Mouse (Mus musculus) ES-E14 (cell line): ENCODE results near the gene Acads.

Experiments
- CHD2 ChIP-seq: IDR thresholded peaks from 2 replicates; pipeline ENCODE4 v1.6.1; 2014; ENCODE audit warnings: mild to moderate bottlenecking, low read depth, low read length, inconsistent platforms
- HCFC1 ChIP-seq: IDR thresholded peaks from 2 replicates; pipeline ENCODE4 v1.6.1; 2012; ENCODE audit warnings: low read length, inconsistent platforms, borderline replicate concordance; ENCODE audit not compliant: insufficient read depth
- MAFK ChIP-seq: IDR thresholded peaks from 2 replicates; pipeline ENCODE4 v1.6.1; 2014; ENCODE audit warnings: mild to moderate bottlenecking, low read depth, low read length, inconsistent platforms; ENCODE audit not compliant: insufficient read depth
- ZC3H11A ChIP-seq: IDR thresholded peaks from 2 replicates; pipeline ENCODE4 v1.6.1; 2012; ENCODE audit warnings: low read depth, mild to moderate bottlenecking, inconsistent platforms, low read length, borderline replicate concordance
- ZNF384 ChIP-seq: IDR thresholded peaks from 2 replicates; pipeline ENCODE4 v1.6.1; 2012; ENCODE audit warnings: low read depth, low read length, inconsistent platforms

DNA sequence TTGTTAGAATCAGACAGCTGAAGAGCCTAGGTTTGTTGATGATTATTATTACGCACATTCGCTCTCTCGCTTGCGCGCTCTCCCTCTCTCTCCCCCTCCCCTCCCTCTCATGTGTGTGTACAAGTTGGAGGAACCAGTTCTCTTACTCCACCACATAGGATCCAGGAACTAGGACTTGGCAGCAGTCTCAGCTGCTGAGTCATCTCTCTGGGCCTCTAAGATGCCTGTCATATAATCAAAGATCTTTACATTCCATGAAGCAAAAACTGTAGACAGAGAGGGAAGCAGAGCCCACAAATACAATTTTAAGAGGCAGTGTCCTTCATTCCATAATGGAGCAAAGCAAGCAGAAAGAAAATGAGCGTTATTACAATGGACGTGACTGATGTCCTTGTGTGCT lies 47.0 kb downstream of the Acads start:
- TF ChIP-seq CHD2: no peak
- TF ChIP-seq MAFK: no peak
- TF ChIP-seq ZNF384: no peak
- TF ChIP-seq ZC3H11A: no peak
- no peak for TF ChIP-seq HCFC1
